Mouse (Mus musculus): ENCODE data around the gene Foxk1.

- TF ChIP-seq UBTF (IDR thresholded peaks at IDR 0.05; ENCODE audit: borderline replicate concordance, insufficient read depth, low read depth, low read length) (no peak), CTCF (IDR thresholded peaks at IDR 0.05 in 2 of 3, conservative IDR thresholded peaks at IDR 0.05 in 1 of 3; ENCODE audit: control insufficient read depth in 1 of 3, insufficient read depth in 1 of 3, low read depth in 2 of 3, low read length in 3 of 3, poor library complexity in 1 of 3, severe bottlenecking in 1 of 3) (no peak), POLR2A (IDR thresholded peaks at IDR 0.05; ENCODE audit: control insufficient read depth in 1 of 2, insufficient read depth in 1 of 2, low read depth in 1 of 2, low read length in 2 of 2, poor library complexity in 1 of 2) (no peak), NELFE (IDR thresholded peaks at IDR 0.05; ENCODE audit: low read depth, low read length) (no peak), GABPA (IDR thresholded peaks at IDR 0.05; ENCODE audit: low read depth, low read length) (no peak), EP300 (IDR thresholded peaks at IDR 0.05; ENCODE audit: low read depth in 1 of 2, low read length in 2 of 2) (no peak), E2F4 (IDR thresholded peaks at IDR 0.05; ENCODE audit: borderline replicate concordance, low read depth, low read length) (no peak)
Measured at GRCm38 (mm10) chr5:142412678-142413385, 11.5 kb downstream of the Foxk1 start.

Data from MEL (cell line).